ENCODE assay signal across 7 mouse cellular contexts in genomic region chr1:44101448-44102225, GRCm38 (mm10). TPM values are rescaled to one million over a fixed set of nuclear protein-coding genes. Genes with fewer than 3 reads are reported as not detected.
A peak's percentile ranks its signal among the peaks of the same experiment; 100 is the strongest.
DNase-seq lines count a peak whose midpoint lies in the region; ATAC-seq and TF ChIP-seq lines count a peak whose summit lies in the region.

No protein-coding gene starts in this region.

- H3K4me3 ChIP-seq in G1E (ENCODE audit: low read depth, low read length): peak overlapping the region; percentile 96
- H3K4me3 ChIP-seq in embryonic facial prominence, embryonic 13.5 days: peak overlapping the region; percentile 91
- peak overlapping the region; percentile 93 for H3K4me3 ChIP-seq in small intestine, adult 2 months (ENCODE audit: low read depth, low read length)

- DNase-seq in G1E (ENCODE audit: low spot score): peak; percentile 39
- DNase-seq in adrenal gland, postnatal 25 days: peak; percentile 23
- peak; percentile 35 to 39 for DNase-seq in heart, postnatal 36 days
- peak; percentile 15 to 16 for DNase-seq in layer of hippocampus, postnatal 36 days

- peaks cover 22% of the 10 kb centered on the region for H3K4me1 ChIP-seq in G1E (ENCODE audit: insufficient read depth, low read depth, low read length)
- peaks cover 9% of the 10 kb centered on the region for H3K4me1 ChIP-seq in embryonic facial prominence, embryonic 13.5 days
- no peaks in the 10 kb centered on the region for H3K4me1 ChIP-seq in small intestine, adult 2 months (ENCODE audit: control insufficient read depth, insufficient read depth, insufficient read length, low read length)

- H3K27ac ChIP-seq in embryonic facial prominence, embryonic 13.5 days: peak overlapping the region; percentile 81
- peak overlapping the region; percentile 71 for H3K27ac ChIP-seq in small intestine, adult 2 months (ENCODE audit: insufficient read depth, low read depth, low read length)

- TF ChIP-seq CTCF in G1E (IDR thresholded peaks at IDR 0.05; ENCODE audit: low read depth, low read length): no peak
- TF ChIP-seq CTCF in small intestine, adult 2 months (IDR thresholded peaks at IDR 0.05; ENCODE audit: extremely low read depth, insufficient read length, insufficient replicate concordance, low read depth, low read length): no peak

- no peaks in the 10 kb centered on the region for H3K27me3 ChIP-seq in G1E (ENCODE audit: insufficient read depth, low read length)
- H3K27me3 ChIP-seq in embryonic facial prominence, embryonic 13.5 days: no peaks in the 10 kb centered on the region
- no peaks in the 10 kb centered on the region for H3K27me3 ChIP-seq in small intestine, adult 2 months (ENCODE audit: control insufficient read depth, insufficient read depth, low read length)

- ATAC-seq in G1E (ENCODE audit: extremely low read depth, insufficient number of reproducible peaks, low FRiP score, poor library complexity, severe bottlenecking): peak; percentile 41
- ATAC-seq in embryonic facial prominence, embryonic 13.5 days (ENCODE audit: insufficient number of reproducible peaks, insufficient read depth, low FRiP score, low TSS enrichment, low read depth): peak; percentile 64
- ATAC-seq in megakaryocyte, adult 5-6 weeks (ENCODE audit: poor library complexity, severe bottlenecking): peak; percentile 59

- intact Hi-C loops in heart, postnatal 36 days (cut with DNase I): loop anchor here (1.0 to 10.0 kb wide), 3 partner anchors 18 to 167 kb away; partner anchors contain the start of genes Ercc5 and Tpp2

- H3K4me2 ChIP-seq in embryonic facial prominence, embryonic 13.5 days: peak overlapping the region; percentile 70

- H3K36me3 ChIP-seq in G1E (replicated peaks): peaks cover 43% of the 10 kb centered on the region
- H3K36me3 ChIP-seq in embryonic facial prominence, embryonic 13.5 days: peaks cover 28% of the 10 kb centered on the region
- H3K36me3 ChIP-seq in small intestine, adult 2 months (ENCODE audit: control insufficient read depth, insufficient read depth, low read length): no peaks in the 10 kb centered on the region

- no peak for TF ChIP-seq POLR2A in small intestine, adult 2 months (IDR thresholded peaks at IDR 0.05; ENCODE audit: low read depth, low read length)

- WGBS in embryonic facial prominence, embryonic 13.5 days: under 1% methylated on average over 55 of the region's 55 CpGs
- WGBS in small intestine, adult 2 months: under 1% methylated on average over 55 of the region's 55 CpGs

- H3K9me3 ChIP-seq in G1E (replicated peaks): no peaks in the 10 kb centered on the region
- H3K9me3 ChIP-seq in embryonic facial prominence, embryonic 13.5 days: no peaks in the 10 kb centered on the region

- peak overlapping the region; percentile 83 for H3K9ac ChIP-seq in embryonic facial prominence, embryonic 13.5 days

RNA-seq across cellular contexts. Expression of gene Tex30, which starts 0.6 kb away (rescaled TPM):
- total RNA-seq in G1E (2014; fragmentation: Nextera tagmentation) (65.6 and 102 TPM in 2 replicates), G1E (2017) (125 and 159 TPM in 2 replicates)
- polyA plus RNA-seq in G1E (2012): 7.6 and 12.8 TPM in 2 replicates
- 9.8 and 10.5 TPM in 2 replicates for total RNA-seq in adrenal gland, postnatal 25 days (2021)
- 75.1 and 76.8 TPM in 2 replicates for polyA plus RNA-seq in embryonic facial prominence, embryonic 13.5 days (2015; fragmentation: Nextera tagmentation; extraction: Ambion mirVana)
- 1 to 10 TPM; 6.3 to 9.2 TPM for total RNA-seq in heart, postnatal 36 days (2021)
- 10 to 100 TPM; 11.0 to 11.3 TPM for total RNA-seq in layer of hippocampus, postnatal 36 days (2021)
- total RNA-seq in megakaryocyte, adult 5-6 weeks (2015): 36.1 and 61.6 TPM in 2 replicates
- total RNA-seq in megakaryocyte, adult 5-6 weeks (2017): 29.3 TPM in 2 replicates
- polyA plus RNA-seq in small intestine, adult 2 months (2012; rRNA removed): 0.83 and 1.6 TPM in 2 replicates

RNA-seq across cellular contexts. Expression of gene Kdelc1, which starts 17.0 kb away (rescaled TPM):
- 65.3 and 67.5 TPM in 2 replicates for total RNA-seq in G1E (2014; fragmentation: Nextera tagmentation)
- 24.2 and 26.2 TPM in 2 replicates for total RNA-seq in G1E (2017)
- 5.9 and 7.0 TPM in 2 replicates for polyA plus RNA-seq in G1E (2012)
- 22.0 and 25.6 TPM in 2 replicates for total RNA-seq in adrenal gland, postnatal 25 days (2021)
- polyA plus RNA-seq in embryonic facial prominence, embryonic 13.5 days (2015; fragmentation: Nextera tagmentation; extraction: Ambion mirVana): 77.1 and 79.7 TPM in 2 replicates
- total RNA-seq in heart, postnatal 36 days (2021): 10 to 100 TPM; 20.7 to 21.3 TPM
- 10 to 100 TPM; 10.1 to 10.8 TPM for total RNA-seq in layer of hippocampus, postnatal 36 days (2021)
- total RNA-seq in megakaryocyte, adult 5-6 weeks (2015): 9.6 and 11.1 TPM in 2 replicates
- total RNA-seq in megakaryocyte, adult 5-6 weeks (2017): 5.4 and 9.9 TPM in 2 replicates
- 2.2 and 5.0 TPM in 2 replicates for polyA plus RNA-seq in small intestine, adult 2 months (2012; rRNA removed)

RNA-seq across cellular contexts. Expression of gene Bivm, which starts 17.1 kb away (rescaled TPM):
- total RNA-seq in G1E (2014; fragmentation: Nextera tagmentation) (68.8 and 70.1 TPM in 2 replicates), G1E (2017) (26.1 and 28.9 TPM in 2 replicates)
- 4.8 and 6.4 TPM in 2 replicates for polyA plus RNA-seq in G1E (2012)
- total RNA-seq in adrenal gland, postnatal 25 days (2021): 20.8 and 26.5 TPM in 2 replicates
- 19.5 and 21.9 TPM in 2 replicates for polyA plus RNA-seq in embryonic facial prominence, embryonic 13.5 days (2015; fragmentation: Nextera tagmentation; extraction: Ambion mirVana)
- total RNA-seq in heart, postnatal 36 days (2021): 10 to 100 TPM; 11.1 to 12.8 TPM
- total RNA-seq in layer of hippocampus, postnatal 36 days (2021): 10 to 100 TPM; 34.9 to 39.8 TPM
- total RNA-seq in megakaryocyte, adult 5-6 weeks (2015): 11.8 and 12.5 TPM in 2 replicates
- total RNA-seq in megakaryocyte, adult 5-6 weeks (2017): 4.4 and 8.7 TPM in 2 replicates
- 1.1 and 3.4 TPM in 2 replicates for polyA plus RNA-seq in small intestine, adult 2 months (2012; rRNA removed)

RNA-seq across cellular contexts. Expression of gene Gm8251, which starts 39.9 kb away (rescaled TPM):
- total RNA-seq in G1E (2014; fragmentation: Nextera tagmentation) (not detected in 2 replicates), G1E (2017) (0.22 and 0.29 TPM in 2 replicates)
- polyA plus RNA-seq in G1E (2012): 0.01 TPM in 1 of 2 replicates, not detected in the other
- total RNA-seq in adrenal gland, postnatal 25 days (2021): 0.09 TPM in 1 of 2 replicates, not detected in the other
- polyA plus RNA-seq in embryonic facial prominence, embryonic 13.5 days (2015; fragmentation: Nextera tagmentation; extraction: Ambion mirVana): 0.12 and 0.15 TPM in 2 replicates
- not detected for total RNA-seq in heart, postnatal 36 days (2021)
- not detected for total RNA-seq in layer of hippocampus, postnatal 36 days (2021)
- total RNA-seq in megakaryocyte, adult 5-6 weeks (2015): 0.04 and 0.05 TPM in 2 replicates
- total RNA-seq in megakaryocyte, adult 5-6 weeks (2017): 0.24 TPM in 1 of 2 replicates, not detected in the other
- polyA plus RNA-seq in small intestine, adult 2 months (2012; rRNA removed): not detected in 2 replicates

RNA-seq across cellular contexts. Expression of gene Ercc5, which starts 45.9 kb away (rescaled TPM):
- total RNA-seq in G1E (2014; fragmentation: Nextera tagmentation) (45.3 and 49.5 TPM in 2 replicates), G1E (2017) (30.8 and 33.8 TPM in 2 replicates)
- polyA plus RNA-seq in G1E (2012): 6.4 and 6.7 TPM in 2 replicates
- 20.2 and 21.3 TPM in 2 replicates for total RNA-seq in adrenal gland, postnatal 25 days (2021)
- 26.6 and 32.6 TPM in 2 replicates for polyA plus RNA-seq in embryonic facial prominence, embryonic 13.5 days (2015; fragmentation: Nextera tagmentation; extraction: Ambion mirVana)
- 10 to 100 TPM; 16.6 to 17.1 TPM for total RNA-seq in heart, postnatal 36 days (2021)
- total RNA-seq in layer of hippocampus, postnatal 36 days (2021): 10 to 100 TPM; 19.8 to 21.5 TPM
- total RNA-seq in megakaryocyte, adult 5-6 weeks (2015): 7.5 and 7.7 TPM in 2 replicates
- total RNA-seq in megakaryocyte, adult 5-6 weeks (2017): 11.3 and 14.6 TPM in 2 replicates
- polyA plus RNA-seq in small intestine, adult 2 months (2012; rRNA removed): 0.89 and 1.7 TPM in 2 replicates

Comparison
In these comparisons a context has a peak if more than half of its experiments do, and no peak if none do; other contexts are left out.
1. Peak in every context shown above with its lines: DNase-seq, ATAC-seq, H3K4me3 ChIP-seq and H3K27ac ChIP-seq.